Mouse (Mus musculus) kidney, postnatal 25 days (tissue): ENCODE data around the gene Gipr.
A peak's percentile ranks its signal among the peaks of the same experiment; 100 is the strongest.

Source experiments
- DNase-seq, 2 experiments: peaks; one replicate each; pipeline ENCODE4 v3.0.0; 2021; ENCODE audit warnings: mixed read lengths in 2 of 2

Gene Gipr

GRCm38 (mm10) chr7:19165656-19166423 is at the start of gene Gipr:
Gipr (minus strand) TSS chr7:19166127.
- no peak for DNase-seq

- DNase-seq = no peak
Observed at GRCm38 (mm10) chr7:19214940-19215339, 49.0 kb upstream of the Gipr start.

GRCm38 (mm10) chr7:19214369-19214768 is 48.4 kb upstream of the Gipr start:
- DNase-seq = no peak

DNA sequence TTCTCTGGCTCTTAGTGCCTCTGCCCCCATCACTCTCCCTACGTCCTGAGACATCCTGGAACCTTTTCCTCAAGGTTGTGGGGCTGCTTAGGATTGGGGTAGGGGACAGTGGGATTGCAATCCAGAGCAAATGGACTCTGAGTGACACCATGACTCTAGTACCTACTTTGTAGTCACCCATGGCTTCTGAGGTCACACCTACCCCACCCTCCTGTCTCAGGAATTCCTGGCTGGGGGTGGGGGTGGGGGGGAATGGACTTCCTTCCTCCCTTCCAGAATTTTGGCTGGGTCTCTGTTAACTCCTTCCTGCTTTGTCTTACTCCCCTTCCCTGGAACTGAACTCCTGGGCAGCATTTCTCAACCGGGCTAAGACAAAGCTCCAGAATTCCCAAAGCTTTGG is 47.5 kb upstream of the Gipr start:
- DNase-seq = no peak

DNA sequence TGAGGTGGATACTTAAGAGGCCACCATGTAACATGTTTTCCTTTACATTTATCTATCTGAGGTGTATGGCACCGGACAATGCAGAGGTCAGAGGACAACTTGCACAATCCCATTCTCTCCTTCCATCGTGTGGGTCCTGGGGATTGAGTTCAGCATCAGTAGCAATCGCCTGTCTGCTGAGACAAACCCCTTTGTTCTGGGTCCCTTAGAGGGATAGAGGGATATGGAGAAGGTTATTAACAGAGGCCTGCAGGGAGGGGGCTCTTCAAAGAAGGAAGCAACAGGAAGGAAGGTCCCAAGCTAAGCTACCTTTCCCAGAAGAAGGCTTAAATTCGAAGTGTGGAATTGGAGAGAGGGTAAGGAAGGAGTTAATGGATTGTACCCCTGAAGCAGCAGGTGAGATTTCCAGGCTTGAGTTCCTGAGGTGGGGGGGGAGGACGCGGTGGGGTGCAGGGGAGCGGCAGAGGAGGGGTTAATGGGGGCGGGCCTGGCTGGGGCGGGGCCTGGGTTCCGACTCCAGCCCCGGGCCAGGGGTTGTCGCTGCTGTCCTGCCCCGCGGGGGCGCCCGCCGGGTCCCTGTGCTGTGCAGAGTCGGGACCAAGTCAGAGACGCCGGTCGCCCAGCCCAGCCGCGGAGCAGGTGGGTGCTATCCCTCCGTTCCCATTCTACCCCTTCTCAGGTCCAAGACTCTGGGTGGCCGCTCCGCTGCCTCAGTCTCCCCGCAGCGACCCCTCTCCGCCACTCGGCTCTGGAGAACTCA is 46.2 kb upstream of the Gipr start, which contains the start of gene Gpr4:
Gpr4 (plus strand) TSS at position 543 of the 760 bp plus-strand sequence.
- peak; percentile 63 to 78 for DNase-seq

DNA sequence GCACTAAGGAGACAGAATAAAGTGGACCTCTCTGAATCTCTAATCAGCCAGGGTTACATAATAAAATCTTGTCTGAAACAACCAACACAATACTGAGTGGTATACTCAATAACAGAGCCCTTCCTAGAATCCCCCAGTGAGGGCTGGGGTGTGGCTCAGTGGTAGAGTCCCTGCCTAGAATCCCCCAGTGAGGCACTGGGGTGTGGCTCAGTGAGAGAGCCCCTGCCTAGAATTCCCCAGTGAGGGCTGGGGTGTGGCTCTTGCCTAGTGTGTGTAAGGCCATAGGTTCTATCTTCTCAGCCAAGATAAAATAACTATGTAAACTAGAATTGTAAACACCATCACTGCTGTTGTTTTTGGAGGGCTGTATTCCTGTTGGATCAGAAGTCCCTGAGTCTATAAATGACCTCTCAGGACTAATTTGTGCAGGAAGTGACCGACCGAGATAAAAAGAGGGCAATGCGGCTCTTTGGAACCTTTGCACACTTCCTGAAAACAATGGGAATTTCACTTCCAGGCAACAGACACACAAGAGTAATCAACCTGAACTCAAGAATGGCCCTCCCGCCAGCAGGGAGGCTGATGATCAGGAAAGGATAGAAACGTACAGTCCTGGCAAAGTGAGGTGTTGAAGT is 45.2 kb upstream of the Gipr start:
- DNase-seq = no peak

GRCm38 (mm10) chr7:19210010-19210409 is 44.1 kb upstream of the Gipr start:
- DNase-seq = peak in 1 of 2 experiments; percentile 29

- DNase-seq = no peak
Observed at GRCm38 (mm10) chr7:19209494-19209893, 43.6 kb upstream of the Gipr start.

GRCm38 (mm10) chr7:19208944-19209472 is 43.1 kb upstream of the Gipr start:
- DNase-seq = peak; percentile 32 to 86

DNA sequence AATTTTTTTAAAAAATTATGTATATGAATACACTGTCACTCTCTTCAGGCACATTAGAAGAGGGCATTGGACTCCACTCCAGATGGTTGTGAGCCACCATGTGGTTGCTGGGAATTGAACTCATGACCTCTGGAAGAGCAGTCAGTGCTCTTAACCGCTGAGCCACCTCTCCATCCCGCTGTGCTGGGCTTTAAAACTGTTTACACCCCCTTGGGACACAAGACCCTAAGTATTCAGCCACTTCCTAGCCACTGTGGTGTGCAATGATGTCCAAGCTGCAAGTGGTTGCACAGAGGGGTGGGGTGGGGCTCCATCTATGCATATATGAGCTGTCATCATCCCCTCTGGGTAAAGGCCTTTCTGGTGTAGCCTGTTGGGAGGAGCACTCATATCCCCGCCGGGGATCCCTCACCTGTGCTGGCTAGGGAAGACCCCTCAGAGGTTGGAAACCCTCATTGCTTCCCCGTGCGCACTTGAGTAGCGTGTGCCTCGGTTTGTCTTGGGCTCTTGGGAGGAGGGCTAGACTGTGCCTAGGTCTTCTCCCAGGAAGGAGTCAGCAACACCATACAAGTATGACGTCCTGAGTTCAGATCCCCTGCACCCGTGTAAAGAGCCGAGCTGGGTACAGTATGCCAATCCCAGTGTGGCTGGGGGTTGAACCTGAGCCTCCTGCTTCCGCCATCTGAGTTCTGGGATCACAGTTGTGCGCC is 42.4 kb upstream of the Gipr start:
- peak in 1 of 2 experiments; percentile 21 for DNase-seq

- DNase-seq = peak in 1 of 2 experiments; percentile 30
Observed at GRCm38 (mm10) chr7:19202065-19202850, 36.3 kb upstream of the Gipr start.

DNA sequence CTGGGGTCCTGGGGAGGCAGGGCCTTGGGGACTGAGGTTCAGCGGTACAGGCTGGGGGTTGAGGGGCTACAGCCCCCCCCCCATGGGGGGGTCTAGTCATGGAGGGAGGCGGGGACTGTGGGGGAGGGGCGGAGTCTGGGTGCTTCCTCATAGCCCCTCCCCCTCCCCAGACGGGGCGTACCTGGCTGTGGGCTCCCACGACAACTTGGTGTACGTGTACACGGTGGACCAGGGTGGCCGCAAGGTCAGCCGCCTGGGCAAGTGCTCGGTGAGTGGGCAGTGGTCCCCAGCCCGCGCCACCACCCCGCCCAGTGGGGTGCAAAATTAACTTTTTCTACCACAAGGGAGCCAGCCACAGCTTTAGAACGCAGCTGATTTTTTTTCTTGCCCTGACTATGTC is 35.7 kb upstream of the Gipr start:
- DNase-seq = peak in 1 of 2 experiments; percentile 36

GRCm38 (mm10) chr7:19197985-19198384 is 32.1 kb upstream of the Gipr start:
- DNase-seq = peak in 1 of 2 experiments; percentile 51

- peak in 1 of 2 experiments; percentile 66 for DNase-seq
Observed at GRCm38 (mm10) chr7:19196676-19197075, 30.7 kb upstream of the Gipr start.

DNA sequence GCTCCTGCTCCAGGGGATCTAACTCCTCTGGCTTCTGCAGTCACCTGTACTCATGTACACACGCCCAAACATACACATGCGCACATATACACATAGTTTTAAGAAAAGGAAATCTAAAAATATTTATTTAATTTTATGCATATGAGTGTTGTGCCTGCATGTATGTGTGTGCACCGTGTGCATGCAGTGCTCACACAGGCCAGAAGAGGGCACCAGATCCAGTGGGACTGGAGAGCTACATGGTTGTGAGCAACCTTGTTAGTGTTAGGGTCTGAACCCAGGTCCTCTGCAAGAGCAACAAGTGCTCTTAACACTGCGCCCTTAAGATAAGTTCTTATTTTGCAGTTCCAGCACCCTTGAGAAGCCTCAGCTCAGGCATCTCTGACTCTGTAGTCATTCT is 28.7 kb upstream of the Gipr start:
- no peak for DNase-seq

DNA sequence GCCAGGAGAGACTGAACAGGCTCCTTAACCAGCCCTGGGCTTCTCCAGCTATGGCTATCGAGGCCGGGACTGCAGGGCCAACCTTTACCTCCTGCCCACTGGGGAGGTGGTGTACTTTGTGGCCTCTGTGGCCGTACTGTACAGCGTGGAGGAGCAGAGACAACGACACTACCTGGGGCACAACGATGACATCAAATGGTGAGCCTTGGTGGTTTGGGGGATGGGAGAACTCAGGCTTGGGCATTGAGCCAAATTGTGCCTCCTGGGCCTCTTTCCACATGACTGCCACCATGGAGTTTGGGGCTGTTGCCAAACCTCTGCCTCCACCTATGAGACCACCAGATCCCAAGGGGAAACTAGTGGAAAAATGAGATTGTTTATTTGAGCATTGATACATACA is 18.8 kb upstream of the Gipr start:
- peak; percentile 45 to 63 for DNase-seq

DNA sequence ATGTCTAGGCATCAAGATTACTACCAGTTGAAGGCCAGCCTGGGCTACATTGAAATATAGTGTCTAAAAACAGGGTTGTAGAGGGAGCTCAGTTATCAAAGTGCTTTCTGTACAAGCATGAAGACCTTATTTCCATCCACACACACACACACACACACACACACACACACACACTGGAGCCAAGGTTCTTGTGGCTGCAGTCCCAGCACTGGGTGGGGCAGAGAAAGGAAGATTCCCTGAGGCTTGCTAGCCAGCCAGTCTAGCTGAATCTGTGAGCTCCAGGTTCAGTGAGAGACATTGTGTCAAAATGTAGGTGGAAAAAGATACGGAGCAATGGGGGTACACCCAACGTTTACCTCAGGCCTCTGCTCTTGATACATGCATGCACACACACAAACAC is 18.3 kb upstream of the Gipr start:
- peak in 1 of 2 experiments; percentile 39 for DNase-seq

DNA sequence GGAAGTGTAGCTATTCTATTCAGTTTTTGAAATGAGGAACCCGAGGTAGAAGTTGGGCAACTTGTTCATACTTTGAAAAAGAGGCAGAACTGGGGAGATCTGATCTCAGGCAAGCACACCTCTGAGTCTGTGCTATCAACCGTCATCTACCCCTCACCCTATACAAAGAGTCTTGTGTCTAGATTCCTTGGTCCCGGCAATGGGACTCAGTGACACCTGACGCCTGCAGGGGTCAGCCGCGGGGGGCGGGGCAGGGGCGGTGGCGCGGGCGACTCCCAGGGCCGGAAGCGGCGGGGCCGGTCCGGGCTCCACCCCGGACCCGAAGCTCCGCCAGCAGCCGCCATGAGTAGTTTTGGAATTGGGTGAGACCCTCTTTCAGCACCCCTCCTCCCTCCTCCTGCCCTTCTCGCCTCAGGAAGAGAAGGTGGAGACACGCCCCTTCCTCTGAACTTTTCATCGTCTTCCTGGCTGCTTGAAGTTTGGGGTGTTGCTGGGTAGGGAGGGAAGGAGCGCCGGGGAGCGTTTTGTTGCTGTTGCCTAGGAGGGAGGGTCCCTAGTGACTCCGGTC is 15.0 kb upstream of the Gipr start:
- peak; percentile 57 to 80 for DNase-seq

- no peak for DNase-seq
Observed at GRCm38 (mm10) chr7:19179936-19180335, 14.0 kb upstream of the Gipr start.

DNA sequence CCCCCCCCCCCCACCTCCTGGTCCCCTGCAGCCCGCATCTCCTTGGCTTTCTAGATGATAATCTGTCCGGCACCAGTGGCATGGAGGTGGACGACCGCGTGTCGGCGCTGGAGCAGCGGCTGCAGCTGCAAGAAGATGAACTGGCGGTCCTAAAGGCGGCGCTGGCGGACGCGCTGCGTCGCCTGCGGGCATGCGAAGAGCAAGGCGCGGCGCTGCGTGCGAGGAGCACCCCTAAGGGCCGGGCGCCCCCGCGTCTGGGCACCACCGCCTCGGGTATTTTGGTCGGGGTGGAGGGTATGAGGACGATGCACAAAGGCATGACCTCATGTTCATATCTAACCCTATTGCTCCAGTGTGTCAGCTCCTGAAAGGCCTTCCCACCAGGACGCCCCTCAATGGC is 13.2 kb upstream of the Gipr start:
- peak; percentile 69 to 84 for DNase-seq

- peak; percentile 72 to 89 for DNase-seq
Observed at GRCm38 (mm10) chr7:19178443-19179092, 12.6 kb upstream of the Gipr start.
